Mouse (Mus musculus) kidney, postnatal 25 days (tissue): ENCODE data around the gene Itpkb.

Experiments used
- DNase-seq, 2 experiments: peaks; one replicate each; pipeline ENCODE4 v3.0.0; 2021; ENCODE audit warnings: mixed read lengths in 2 of 2

The Itpkb gene

DNA sequence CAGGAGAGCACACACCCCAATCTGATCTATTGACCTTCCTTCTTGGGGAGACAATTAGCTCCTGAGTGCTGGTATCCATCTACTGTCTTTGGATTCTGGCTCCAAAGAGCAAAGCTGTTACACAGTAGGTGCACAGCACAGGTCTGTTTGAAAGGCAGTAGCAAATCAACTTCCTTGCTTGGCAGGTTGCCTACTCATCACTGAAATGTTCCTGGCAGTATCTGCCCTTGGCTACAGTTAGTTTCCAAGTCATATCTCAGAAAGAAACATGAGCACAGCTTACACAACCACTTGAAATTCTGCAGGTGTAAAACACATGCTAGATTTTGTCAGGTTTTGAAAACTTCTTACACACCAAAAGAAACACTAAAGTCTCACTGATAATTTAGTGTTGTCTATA is 143.3 kb downstream of the Itpkb start:
- no peak for DNase-seq
